8 mouse cellular contexts compared by ENCODE assay signal in the genomic region with DNA sequence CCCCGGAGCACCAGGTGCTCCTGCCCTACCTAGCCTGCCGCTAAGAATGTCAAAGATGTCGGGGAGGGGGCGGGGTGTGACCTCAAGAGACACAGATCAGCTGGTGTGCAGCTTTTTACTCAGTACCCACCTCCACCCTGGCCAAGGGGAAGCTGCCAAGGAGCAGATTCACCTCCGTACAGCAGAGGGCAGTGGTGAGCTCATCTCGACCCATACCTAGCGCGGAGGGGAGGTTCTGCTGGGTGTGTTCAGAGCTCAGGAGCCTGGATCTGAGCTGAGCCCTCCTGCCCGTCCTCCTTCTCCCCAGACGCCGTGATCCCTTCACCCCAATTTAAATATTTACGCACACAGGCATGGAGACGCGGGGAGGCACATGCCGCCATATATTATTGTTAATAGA.
DNase-seq lines count a peak whose midpoint lies in the region; ATAC-seq and TF ChIP-seq lines count a peak whose summit lies in the region.

No protein-coding gene starts in this region.

- ATAC-seq in hindbrain, embryonic 16.5 days: peak; percentile 93

- H3K4me3 ChIP-seq in gastrocnemius, adult 2 months: peak overlapping the region; percentile 48
- peak overlapping the region; percentile 28 for H3K4me3 ChIP-seq in hindbrain, embryonic 16.5 days (ENCODE audit: low read length)

- peak overlapping the region; percentile 56 for H3K4me2 ChIP-seq in hindbrain, embryonic 16.5 days (ENCODE audit: low read length)

- no peaks in the 10 kb centered on the region for H3K9me3 ChIP-seq in hindbrain, embryonic 16.5 days (ENCODE audit: control insufficient read depth, low read length)

- peak; percentile 89 for TF ChIP-seq CTCF in gastrocnemius, adult 2 months (IDR thresholded peaks at IDR 0.05)

- H3K36me3 ChIP-seq in hindbrain, embryonic 16.5 days (ENCODE audit: control insufficient read depth, insufficient read depth, low read length): no peaks in the 10 kb centered on the region

- DNase-seq in ZHBTc4 (ENCODE audit: low read depth, low spot score): peak; percentile 89
- DNase-seq in cerebellum, postnatal 36 days: peak; percentile 83 to 86
- peak; percentile 80 for DNase-seq in gastrocnemius, adult 2 months
- peak; percentile 71 for DNase-seq in left cerebral cortex, adult 11 months (ENCODE audit: low spot score)
- DNase-seq in lung, postnatal 25 days (ENCODE audit: low spot score): peak; percentile 75
- DNase-seq in right cerebral cortex, adult 2 months (ENCODE audit: low spot score in 2 of 2): peak; percentile 87
- DNase-seq in yolk sac, embryonic 10.5 days (ENCODE audit: low spot score): peak; percentile 77

- intact Hi-C loops in gastrocnemius, adult 2 months (cut with DNase I): loop anchor here (2.0 to 10.0 kb wide), 4 partner anchors 69 to 383 kb away; no protein-coding TSS in a partner anchor

- no peak overlapping the region for H3K27ac ChIP-seq in gastrocnemius, adult 2 months
- no peak overlapping the region for H3K27ac ChIP-seq in hindbrain, embryonic 16.5 days (ENCODE audit: low read depth, low read length)

- H3K9ac ChIP-seq in hindbrain, embryonic 16.5 days (ENCODE audit: low read depth, low read length): peak overlapping the region; percentile 53

- H3K4me1 ChIP-seq in hindbrain, embryonic 16.5 days (ENCODE audit: control insufficient read depth, insufficient read depth, low read depth, low read length): no peaks in the 10 kb centered on the region

- 1% methylated on average over 15 of the region's 15 CpGs for WGBS in hindbrain, embryonic 16.5 days

- H3K27me3 ChIP-seq in hindbrain, embryonic 16.5 days (replicated peaks; ENCODE audit: control insufficient read depth, insufficient read depth, low read length): no peaks in the 10 kb centered on the region
